Mouse (Mus musculus): ENCODE measurements at regions not wholly inside any gene's neighbourhood (a gene's known extent, or its start where the extent isn't known, plus 50 kb on each side); places are given as distances from the start of the nearest gene placed in this dataset.

- no peak for DNase-seq
- Histone ChIP-seq H3K4me1 (ENCODE audit: control insufficient read depth, insufficient read depth, low read length) (peaks cover 12% of the 10 kb centered on the region; the same call in 1 of the 2 replicates), H3K27ac (ENCODE audit: insufficient read depth, low read length) (no peak overlapping the region; the same call in 1 of the 2 replicates), H3K4me3 (replicated peaks; ENCODE audit: insufficient read depth, low read depth, low read length) (no peak overlapping the region), H3K27me3 (ENCODE audit: control insufficient read depth, insufficient read depth, low read length) (no peaks in the 10 kb centered on the region; the same call in 1 of the 2 replicates)
- 68% methylated on average over 3 of the region's 3 CpGs for WGBS
- TF ChIP-seq CTCF (IDR thresholded peaks at IDR 0.05; ENCODE audit: borderline replicate concordance, insufficient read depth, low read depth, low read length) (no peak), POLR2A (IDR thresholded peaks at IDR 0.05; ENCODE audit: borderline replicate concordance, insufficient read depth, low read length) (no peak)
Measured at GRCm38 (mm10) chr13:102599602-102600001, 93.8 kb upstream of the Cd180 start.

- Histone ChIP-seq H3K4me3 (replicated peaks; ENCODE audit: insufficient read depth, low read depth, low read length) (no peak overlapping the region), H3K27ac (ENCODE audit: insufficient read depth, low read length) (no peak overlapping the region; the same call in 1 of the 2 replicates), H3K27me3 (ENCODE audit: control insufficient read depth, insufficient read depth, low read length) (no peaks in the 10 kb centered on the region; the same call in 1 of the 2 replicates), H3K4me1 (ENCODE audit: control insufficient read depth, insufficient read depth, low read length) (peaks cover 12% of the 10 kb centered on the region; the same call in 1 of the 2 replicates)
- peak in 1 of 2 experiments; percentile 30 for DNase-seq
- TF ChIP-seq POLR2A (IDR thresholded peaks at IDR 0.05; ENCODE audit: borderline replicate concordance, insufficient read depth, low read length) (no peak), CTCF (IDR thresholded peaks at IDR 0.05; ENCODE audit: borderline replicate concordance, insufficient read depth, low read depth, low read length) (no peak)
- WGBS: 44% methylated on average over 4 of the region's 4 CpGs
Measured at GRCm38 (mm10) chr13:102600026-102600425, 93.3 kb upstream of the Cd180 start.

- Histone ChIP-seq H3K4me1 (ENCODE audit: control insufficient read depth, insufficient read depth, low read length) (no peaks in the 10 kb centered on the region), H3K4me3 (replicated peaks; ENCODE audit: insufficient read depth, low read depth, low read length) (no peak overlapping the region), H3K27ac (ENCODE audit: insufficient read depth, low read length) (no peak overlapping the region), H3K27me3 (ENCODE audit: control insufficient read depth, insufficient read depth, low read length) (no peaks in the 10 kb centered on the region)
- TF ChIP-seq POLR2A (IDR thresholded peaks at IDR 0.05; ENCODE audit: borderline replicate concordance, insufficient read depth, low read length): no peak
- no peak for TF ChIP-seq CTCF (IDR thresholded peaks at IDR 0.05; ENCODE audit: borderline replicate concordance, insufficient read depth, low read depth, low read length)
- no peak for DNase-seq
- WGBS: 85% methylated on average over 2 of the region's 2 CpGs
Measured at GRCm38 (mm10) chr13:102624461-102624860, 68.9 kb upstream of the Cd180 start.

GRCm38 (mm10) chr13:102625171-102625835, 68.1 kb upstream of the Cd180 start:
- no peak for TF ChIP-seq POLR2A (IDR thresholded peaks at IDR 0.05; ENCODE audit: borderline replicate concordance, insufficient read depth, low read length)
- DNase-seq: peak in 1 of 2 experiments; percentile 47
- H3K4me1 ChIP-seq (ENCODE audit: control insufficient read depth, insufficient read depth, low read length): no peaks in the 10 kb centered on the region
- WGBS: 53% methylated on average over 8 of the region's 8 CpGs
- H3K27ac ChIP-seq (ENCODE audit: insufficient read depth, low read length): peak overlapping the region; percentile 7; the same call in 1 of the 2 replicates
- H3K4me3 ChIP-seq (replicated peaks; ENCODE audit: insufficient read depth, low read depth, low read length): no peak overlapping the region
- H3K27me3 ChIP-seq (ENCODE audit: control insufficient read depth, insufficient read depth, low read length): no peaks in the 10 kb centered on the region

GRCm38 (mm10) chr13:102625836-102626340, 67.5 kb upstream of the Cd180 start:
- Histone ChIP-seq H3K27me3 (ENCODE audit: control insufficient read depth, insufficient read depth, low read length) (no peaks in the 10 kb centered on the region), H3K27ac (ENCODE audit: insufficient read depth, low read length) (no peak overlapping the region), H3K4me1 (ENCODE audit: control insufficient read depth, insufficient read depth, low read length) (no peaks in the 10 kb centered on the region), H3K4me3 (replicated peaks; ENCODE audit: insufficient read depth, low read depth, low read length) (no peak overlapping the region)
- 53% methylated on average over 5 of the region's 5 CpGs for WGBS
- TF ChIP-seq POLR2A (IDR thresholded peaks at IDR 0.05; ENCODE audit: borderline replicate concordance, insufficient read depth, low read length) (no peak), CTCF (IDR thresholded peaks at IDR 0.05; ENCODE audit: borderline replicate concordance, insufficient read depth, low read depth, low read length) (no peak)
- no peak for DNase-seq

GRCm38 (mm10) chr13:102627786-102628185, 65.6 kb upstream of the Cd180 start:
- Histone ChIP-seq H3K27me3 (ENCODE audit: control insufficient read depth, insufficient read depth, low read length) (no peaks in the 10 kb centered on the region), H3K27ac (ENCODE audit: insufficient read depth, low read length) (no peak overlapping the region), H3K4me1 (ENCODE audit: control insufficient read depth, insufficient read depth, low read length) (no peaks in the 10 kb centered on the region), H3K4me3 (replicated peaks; ENCODE audit: insufficient read depth, low read depth, low read length) (no peak overlapping the region)
- no peak for DNase-seq
- no peak for TF ChIP-seq CTCF (IDR thresholded peaks at IDR 0.05; ENCODE audit: borderline replicate concordance, insufficient read depth, low read depth, low read length)
- TF ChIP-seq POLR2A (IDR thresholded peaks at IDR 0.05; ENCODE audit: borderline replicate concordance, insufficient read depth, low read length): no peak
- whole genome bisulfite sequencing: 30% methylated on average over 4 of the region's 4 CpGs

GRCm38 (mm10) chr13:102629176-102629575, 64.2 kb upstream of the Cd180 start:
- H3K27ac ChIP-seq (ENCODE audit: insufficient read depth, low read length): no peak overlapping the region
- no peak overlapping the region for H3K4me3 ChIP-seq (replicated peaks; ENCODE audit: insufficient read depth, low read depth, low read length)
- DNase-seq: no peak
- no peaks in the 10 kb centered on the region for H3K4me1 ChIP-seq (ENCODE audit: control insufficient read depth, insufficient read depth, low read length)
- TF ChIP-seq POLR2A (IDR thresholded peaks at IDR 0.05; ENCODE audit: borderline replicate concordance, insufficient read depth, low read length): no peak
- no peak for TF ChIP-seq CTCF (IDR thresholded peaks at IDR 0.05; ENCODE audit: borderline replicate concordance, insufficient read depth, low read depth, low read length)
- no peaks in the 10 kb centered on the region for H3K27me3 ChIP-seq (ENCODE audit: control insufficient read depth, insufficient read depth, low read length)
- 66% methylated on average over 7 of the region's 7 CpGs for WGBS

Measured in cerebellum, adult 2 months (tissue).